Mouse (Mus musculus) lung, postnatal 14 days (tissue): Measurements from ENCODE around the gene Dlst.

ENCODE experiments used
- DNase-seq: peaks from one replicate; pipeline ENCODE4 v3.0.0; 2021

The Dlst gene

GRCm38 (mm10) chr12:85182898-85183297, 72.3 kb downstream of the Dlst start:
- no peak for DNase-seq

- peak; percentile 59 for DNase-seq
Observed at GRCm38 (mm10) chr12:85184118-85184517, 73.5 kb downstream of the Dlst start.
